8 mouse cellular contexts compared by ENCODE assay signal in the genomic region with DNA sequence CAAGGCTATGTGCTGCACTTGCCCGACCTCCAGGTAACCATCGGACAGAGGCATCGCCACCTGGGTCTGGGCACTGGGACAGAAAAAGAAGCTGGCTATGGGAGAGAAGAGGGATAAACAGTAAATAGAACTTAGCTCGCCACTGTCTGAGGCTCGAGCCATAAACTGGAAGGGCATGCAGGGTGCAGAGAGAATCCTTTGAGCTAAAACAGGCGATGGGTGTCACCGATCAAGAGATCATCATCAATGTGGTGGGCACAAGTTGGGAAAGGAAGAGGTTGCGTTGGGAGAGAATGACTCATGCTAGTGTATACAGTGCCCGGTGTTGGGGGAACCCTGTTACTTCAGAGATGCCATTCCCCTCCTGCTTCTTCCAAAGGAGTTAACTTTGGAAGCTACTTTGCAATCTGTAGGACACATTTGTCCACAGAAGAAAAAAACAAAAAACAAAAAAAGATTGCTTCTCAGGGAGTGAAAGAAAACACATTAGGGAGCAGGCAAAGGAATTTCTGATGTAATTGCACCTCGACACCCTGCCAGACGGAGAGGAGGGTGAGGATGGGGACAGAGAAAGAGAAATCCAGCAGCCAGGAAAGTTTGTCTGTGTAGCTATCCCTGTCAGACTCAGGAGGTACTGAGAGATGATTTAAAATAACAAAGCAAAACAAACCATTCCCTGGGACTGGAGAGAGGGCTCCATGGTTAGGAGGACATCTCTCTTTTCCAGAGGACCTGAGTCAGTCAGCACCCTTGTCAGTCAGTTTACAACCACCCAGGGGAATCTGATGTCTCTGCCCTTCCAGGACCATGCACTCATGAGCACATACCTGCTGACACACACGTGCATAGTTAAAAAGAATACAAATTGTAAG. TPM values are rescaled to one million over a fixed set of nuclear protein-coding genes. Genes with fewer than 3 reads are reported as not detected.
A peak's percentile ranks its signal among the peaks of the same experiment; 100 is the strongest.
DNase-seq lines count a peak whose midpoint lies in the region; ATAC-seq lines count a peak whose summit lies in the region.

No protein-coding gene starts in this region.

- H3K4me1 ChIP-seq in neural tube, embryonic 11.5 days (ENCODE audit: control insufficient read depth, insufficient read depth, low read length), result no peaks in the 10 kb centered on the region
- H3K4me1 ChIP-seq in forebrain, embryonic 15.5 days, result peaks cover 12% of the 10 kb centered on the region
- peaks cover 24% of the 10 kb centered on the region for H3K4me1 ChIP-seq in limb, embryonic 13.5 days
- 0 out of 2 replicates have a peak, but pooled peaks cover 9% of the 10 kb centered on the region for H3K4me1 ChIP-seq in stomach, embryonic 15.5 days

- WGBS in neural tube, embryonic 11.5 days, result 24% methylated on average over 12 of the region's 12 CpGs
- 28% methylated on average over 12 of the region's 12 CpGs for WGBS in forebrain, embryonic 15.5 days
- 18% methylated on average over 12 of the region's 12 CpGs for WGBS in limb, embryonic 13.5 days
- 23% methylated on average over 12 of the region's 12 CpGs for WGBS in stomach, embryonic 15.5 days

- H3K4me3 ChIP-seq in neural tube, embryonic 11.5 days (ENCODE audit: low read depth, low read length), result peak overlapping the region; percentile 44
- H3K4me3 ChIP-seq in forebrain, embryonic 15.5 days, result peak overlapping the region; percentile 37
- peak overlapping the region; percentile 50 for H3K4me3 ChIP-seq in limb, embryonic 13.5 days
- peak overlapping the region; percentile 50 for H3K4me3 ChIP-seq in stomach, embryonic 15.5 days (replicated peaks)

- no peaks in the 10 kb centered on the region for H3K9me3 ChIP-seq in neural tube, embryonic 11.5 days (ENCODE audit: control insufficient read depth, low read length)
- H3K9me3 ChIP-seq in forebrain, embryonic 15.5 days, result no peaks in the 10 kb centered on the region
- no peaks in the 10 kb centered on the region for H3K9me3 ChIP-seq in limb, embryonic 13.5 days
- H3K9me3 ChIP-seq in stomach, embryonic 15.5 days, result no peaks in the 10 kb centered on the region

- peak overlapping the region; percentile 98 for H3K4me2 ChIP-seq in neural tube, embryonic 11.5 days (ENCODE audit: low read depth)
- H3K4me2 ChIP-seq in forebrain, embryonic 15.5 days (replicated peaks), result peak overlapping the region; percentile 64
- H3K4me2 ChIP-seq in limb, embryonic 13.5 days (replicated peaks), result peak overlapping the region; percentile 72
- peak overlapping the region; percentile 96 for H3K4me2 ChIP-seq in stomach, embryonic 15.5 days

- H3K27me3 ChIP-seq in neural tube, embryonic 11.5 days (ENCODE audit: control insufficient read depth, insufficient read depth, low read length), result no peaks in the 10 kb centered on the region
- H3K27me3 ChIP-seq in forebrain, embryonic 15.5 days, result peaks cover 18% of the 10 kb centered on the region; the same call in 1 of the 2 replicates
- H3K27me3 ChIP-seq in limb, embryonic 13.5 days, result no peaks in the 10 kb centered on the region
- H3K27me3 ChIP-seq in stomach, embryonic 15.5 days (replicated peaks), result no peaks in the 10 kb centered on the region

- intact Hi-C loops in left cerebral cortex, postnatal 36 days (cut with DNase I), result no loop called here

- no peak overlapping the region for H3K27ac ChIP-seq in neural tube, embryonic 11.5 days (ENCODE audit: low read depth, low read length)
- H3K27ac ChIP-seq in forebrain, embryonic 15.5 days (replicated peaks), result no peak overlapping the region
- H3K27ac ChIP-seq in limb, embryonic 13.5 days, result no peak overlapping the region
- no peak overlapping the region for H3K27ac ChIP-seq in stomach, embryonic 15.5 days

- DNase-seq in neural tube, embryonic 11.5 days (ENCODE audit: low spot score), result no peak
- no peak for DNase-seq in neural tube, embryonic 10.5 days (ENCODE audit: extremely low spot score, low spot score)
- DNase-seq in left cerebral cortex, postnatal 36 days (ENCODE audit: low spot score in 2 of 2), result no peak
- no peak for DNase-seq in cerebellum, adult 9-10 months
- DNase-seq in adrenal gland, adult (ENCODE audit: inconsistent age in 2 of 2, low spot score in 1 of 2), result no peak

- no peaks in the 10 kb centered on the region for H3K36me3 ChIP-seq in neural tube, embryonic 11.5 days (ENCODE audit: control insufficient read depth, insufficient read depth, low read length)
- H3K36me3 ChIP-seq in forebrain, embryonic 15.5 days, result no peaks in the 10 kb centered on the region
- H3K36me3 ChIP-seq in limb, embryonic 13.5 days, result no peaks in the 10 kb centered on the region
- H3K36me3 ChIP-seq in stomach, embryonic 15.5 days, result no peaks in the 10 kb centered on the region

- H3K9ac ChIP-seq in neural tube, embryonic 11.5 days (ENCODE audit: low read length), result peak overlapping the region; percentile 61
- H3K9ac ChIP-seq in forebrain, embryonic 15.5 days (replicated peaks), result peak overlapping the region; percentile 39; the same call in 1 of the 2 replicates
- peak overlapping the region; percentile 66 for H3K9ac ChIP-seq in limb, embryonic 13.5 days
- H3K9ac ChIP-seq in stomach, embryonic 15.5 days, result peak overlapping the region; percentile 44; the same call in 1 of the 2 replicates

- no peak for ATAC-seq in neural tube, embryonic 11.5 days (ENCODE audit: insufficient read depth, low FRiP score, low TSS enrichment)
- no peak for ATAC-seq in forebrain, embryonic 15.5 days (replicated peaks)
- no peak for ATAC-seq in limb, embryonic 13.5 days (ENCODE audit: low FRiP score, low read depth)
- ATAC-seq in stomach, embryonic 15.5 days (ENCODE audit: insufficient read depth, low FRiP score, low read depth), result 0 out of 2 replicates have a peak, but pooled peaks have one; percentile 31

RNA-seq across cellular contexts. Expression of a gene that starts 0.7 kb away (rescaled TPM):
- polyA plus RNA-seq in neural tube, embryonic 11.5 days (2014; fragmentation: Nextera tagmentation; extraction: Ambion mirVana), result 4.6 and 6.2 TPM in 2 replicates
- 0.91 and 1.6 TPM in 2 replicates for polyA plus RNA-seq in forebrain, embryonic 15.5 days (2015; fragmentation: Nextera tagmentation; extraction: Ambion mirVana)
- polyA plus RNA-seq in limb, embryonic 13.5 days (2015; fragmentation: Nextera tagmentation; extraction: Ambion mirVana), result 12.7 and 14.1 TPM in 2 replicates
- polyA plus RNA-seq in stomach, embryonic 15.5 days (2015; fragmentation: Nextera tagmentation; extraction: Ambion mirVana), result 6.1 and 7.9 TPM in 2 replicates
- total RNA-seq in left cerebral cortex, postnatal 36 days (2021), result 1 to 10 TPM; 2.3 to 3.3 TPM

RNA-seq across cellular contexts. Expression of a gene that starts 34.9 kb away (rescaled TPM):
- polyA plus RNA-seq in neural tube, embryonic 11.5 days (2014; fragmentation: Nextera tagmentation; extraction: Ambion mirVana), result 0.16 TPM in 1 of 2 replicates, not detected in the other
- polyA plus RNA-seq in forebrain, embryonic 15.5 days (2015; fragmentation: Nextera tagmentation; extraction: Ambion mirVana), result not detected in 2 replicates
- polyA plus RNA-seq in limb, embryonic 13.5 days (2015; fragmentation: Nextera tagmentation; extraction: Ambion mirVana), result 1.9 and 2.1 TPM in 2 replicates
- polyA plus RNA-seq in stomach, embryonic 15.5 days (2015; fragmentation: Nextera tagmentation; extraction: Ambion mirVana), result 0.28 and 0.36 TPM in 2 replicates
- under 1 TPM in 1 of 2 experiments, not detected in 1; 0.14 TPM for total RNA-seq in left cerebral cortex, postnatal 36 days (2021)

RNA-seq across cellular contexts. Expression of a gene that starts 52.5 kb away (rescaled TPM):
- polyA plus RNA-seq in neural tube, embryonic 11.5 days (2014; fragmentation: Nextera tagmentation; extraction: Ambion mirVana), result 42.5 and 50.2 TPM in 2 replicates
- polyA plus RNA-seq in forebrain, embryonic 15.5 days (2015; fragmentation: Nextera tagmentation; extraction: Ambion mirVana), result 15.3 and 16.1 TPM in 2 replicates
- 16.3 and 19.1 TPM in 2 replicates for polyA plus RNA-seq in limb, embryonic 13.5 days (2015; fragmentation: Nextera tagmentation; extraction: Ambion mirVana)
- 9.1 and 9.4 TPM in 2 replicates for polyA plus RNA-seq in stomach, embryonic 15.5 days (2015; fragmentation: Nextera tagmentation; extraction: Ambion mirVana)
- 10 to 100 TPM; 15.1 to 33.5 TPM for total RNA-seq in left cerebral cortex, postnatal 36 days (2021)

RNA-seq across cellular contexts. Expression of a gene that starts 57.6 kb away (rescaled TPM):
- polyA plus RNA-seq in neural tube, embryonic 11.5 days (2014; fragmentation: Nextera tagmentation; extraction: Ambion mirVana), result 14.5 and 14.6 TPM in 2 replicates
- polyA plus RNA-seq in forebrain, embryonic 15.5 days (2015; fragmentation: Nextera tagmentation; extraction: Ambion mirVana), result 2.2 and 2.3 TPM in 2 replicates
- 39.7 and 51.8 TPM in 2 replicates for polyA plus RNA-seq in limb, embryonic 13.5 days (2015; fragmentation: Nextera tagmentation; extraction: Ambion mirVana)
- 1.4 and 1.8 TPM in 2 replicates for polyA plus RNA-seq in stomach, embryonic 15.5 days (2015; fragmentation: Nextera tagmentation; extraction: Ambion mirVana)
- 1 to 10 TPM; 1.4 to 4.0 TPM for total RNA-seq in left cerebral cortex, postnatal 36 days (2021)
